In the genomic region with DNA sequence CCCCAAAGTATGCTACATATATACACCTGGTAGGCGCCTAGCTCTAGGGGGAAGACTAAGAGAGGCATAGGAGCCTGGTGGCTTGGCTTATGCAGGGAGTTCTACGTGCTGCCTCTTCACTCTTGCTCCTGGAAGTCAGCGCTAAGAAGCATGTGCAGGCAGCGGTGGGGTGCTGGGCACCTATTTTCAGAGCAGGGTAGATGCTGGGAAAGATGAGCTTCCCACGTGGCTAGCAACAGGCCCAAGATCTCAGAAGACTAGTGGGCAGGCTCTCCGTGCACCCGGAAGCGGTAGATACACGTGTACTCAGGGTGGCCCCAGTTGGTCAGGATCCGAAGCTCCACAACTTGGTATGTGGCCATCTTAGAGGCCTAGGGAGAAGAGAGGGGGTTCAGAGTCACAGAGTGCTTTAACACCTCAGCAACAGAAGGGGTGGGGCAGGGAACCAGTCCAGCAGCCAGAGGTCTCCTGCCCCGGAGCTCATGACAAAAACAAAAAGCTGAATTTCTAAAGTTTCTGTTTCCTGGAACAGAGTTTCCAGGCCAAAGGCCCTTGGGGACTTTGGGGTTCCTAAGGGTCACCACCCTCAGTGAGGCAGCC, we compare ENCODE assay signal across 19 mouse cellular contexts. TPM values are rescaled to one million over a fixed set of nuclear protein-coding genes. Genes with fewer than 3 reads are reported as not detected.
DNase-seq lines count a peak whose midpoint lies in the region; ATAC-seq and TF ChIP-seq lines count a peak whose summit lies in the region.
"Had no signal": no experiment of that assay in that cellular context is flagged by ENCODE, and none has a peak within 500 bp of the region (broad histone marks: within the 10 kb centered on the region; RNA-seq: fewer than 3 reads in every experiment).

No protein-coding gene starts in this region.

- H3K27me3 ChIP-seq in liver, embryonic 13.5 days = no peaks in the 10 kb centered on the region
- no peaks in the 10 kb centered on the region for H3K27me3 ChIP-seq in liver, postnatal 0 days (ENCODE audit: insufficient read depth, low read length)
- H3K27me3 ChIP-seq: hindbrain, embryonic 15.5 days; limb, embryonic 12.5 days had no signal

- peak; percentile 81 for DNase-seq in gastrocnemius, adult 2 months
- DNase-seq in gastrocnemius, postnatal 10 days = no peak
- no peak for DNase-seq in liver, embryonic 13.5 days
- no peak for DNase-seq in liver, postnatal 0 days
- peak; percentile 60 to 73 for DNase-seq in left cerebral cortex, postnatal 36 days (ENCODE audit: low spot score in 2 of 2)
- no peak for DNase-seq in adrenal gland, postnatal 25 days
- no peak for DNase-seq in thymus, postnatal 4 days
- DNase-seq: adrenal gland, postnatal 10 days; cerebellum, adult 8-10 months; heart, postnatal 14 days; midbrain, embryonic 14.5 days; thymus, adult 2 months had no signal

- H3K27ac ChIP-seq in gastrocnemius, adult 2 months = peak overlapping the region; percentile 93
- H3K27ac ChIP-seq in liver, embryonic 13.5 days = 0 out of 2 replicates have a peak overlapping the region, but pooled peaks have one; percentile 14
- H3K27ac ChIP-seq in liver, postnatal 0 days (ENCODE audit: low read depth) = no peak overlapping the region
- H3K27ac ChIP-seq: hindbrain, embryonic 15.5 days; kidney, postnatal 0 days; limb, embryonic 12.5 days; liver, embryonic 14.5 days had no signal

- H3K9me3 ChIP-seq in liver, embryonic 13.5 days (replicated peaks) = no peaks in the 10 kb centered on the region
- H3K9me3 ChIP-seq in liver, postnatal 0 days (ENCODE audit: low read length) = no peaks in the 10 kb centered on the region
- H3K9me3 ChIP-seq: hindbrain, embryonic 15.5 days; limb, embryonic 12.5 days had no signal

- intact Hi-C loops in gastrocnemius, adult 2 months (cut with DNase I) = no loop called here
- intact Hi-C loops in left cerebral cortex, postnatal 36 days (cut with DNase I) = no loop called here

- TF ChIP-seq EP300 in liver, postnatal 0 days (IDR thresholded peaks at IDR 0.05; ENCODE audit: low read depth) = no peak

- TF ChIP-seq CTCF in gastrocnemius, adult 2 months (IDR thresholded peaks at IDR 0.05) = no peak
- no peak for TF ChIP-seq CTCF in liver, postnatal 0 days (IDR thresholded peaks at IDR 0.05; ENCODE audit: low read depth)

- H3K9ac ChIP-seq in liver, embryonic 13.5 days = no peak overlapping the region
- no peak overlapping the region for H3K9ac ChIP-seq in liver, postnatal 0 days (replicated peaks)
- H3K9ac ChIP-seq: hindbrain, embryonic 15.5 days; limb, embryonic 12.5 days; liver, embryonic 14.5 days had no signal

- H3K4me2 ChIP-seq in liver, embryonic 13.5 days = no peak overlapping the region
- H3K4me2 ChIP-seq in liver, postnatal 0 days (ENCODE audit: low read depth, low read length) = no peak overlapping the region
- H3K4me2 ChIP-seq: heart, embryonic 11.5 days; hindbrain, embryonic 15.5 days; limb, embryonic 12.5 days had no signal

- peaks cover 2% of the 10 kb centered on the region; the same call in 1 of the 2 replicates for H3K4me1 ChIP-seq in liver, embryonic 13.5 days (replicated peaks)
- H3K4me1 ChIP-seq in liver, postnatal 0 days (ENCODE audit: insufficient read depth) = peaks cover 8% of the 10 kb centered on the region

- WGBS in liver, embryonic 13.5 days (ENCODE audit: insufficient replicate concordance) = 84% methylated on average over 11 of the region's 11 CpGs
- 84% methylated on average over 11 of the region's 11 CpGs for WGBS in liver, postnatal 0 days (ENCODE audit: insufficient replicate concordance)

- peaks cover 72% of the 10 kb centered on the region for H3K36me3 ChIP-seq in liver, embryonic 13.5 days
- H3K36me3 ChIP-seq in liver, postnatal 0 days (replicated peaks; ENCODE audit: insufficient read depth, low read length) = peaks cover 71% of the 10 kb centered on the region

- ATAC-seq in liver, embryonic 13.5 days (ENCODE audit: low read depth) = no peak
- no peak for ATAC-seq in liver, postnatal 0 days
- ATAC-seq: intestine, postnatal 0 days; lung, postnatal 0 days had no signal

- peak overlapping the region; percentile 46 for H3K4me3 ChIP-seq in gastrocnemius, adult 2 months
- no peak overlapping the region for H3K4me3 ChIP-seq in liver, embryonic 13.5 days (replicated peaks)
- no peak overlapping the region for H3K4me3 ChIP-seq in liver, postnatal 0 days (ENCODE audit: low read depth, low read length)
- H3K4me3 ChIP-seq: hindbrain, embryonic 15.5 days; limb, embryonic 12.5 days had no signal

RNA-seq across cellular contexts. Expression of a gene that starts 17.0 kb away (rescaled TPM):
- total RNA-seq in gastrocnemius, adult 2 months (2021) = 10 to 100 TPM; 88.4 to 92.5 TPM
- total RNA-seq in gastrocnemius, postnatal 10 days (2021) = 10 to 100 TPM; 61.3 to 65.9 TPM
- 1.3 and 1.5 TPM in 2 replicates for polyA plus RNA-seq in liver, embryonic 13.5 days (2015; fragmentation: Nextera tagmentation; extraction: Ambion mirVana)
- polyA plus RNA-seq in liver, postnatal 0 days (2015; fragmentation: Nextera tagmentation; extraction: Ambion mirVana) = 3.3 and 4.2 TPM in 2 replicates
- 10 to 100 TPM; 43.2 to 47.5 TPM for total RNA-seq in left cerebral cortex, postnatal 36 days (2021)
- total RNA-seq in adrenal gland, postnatal 25 days (2021) = 44.0 and 50.9 TPM in 2 replicates

RNA-seq across cellular contexts. Expression of a gene that starts 34.6 kb away (rescaled TPM):
- 10 to 100 TPM; 24.4 to 28.5 TPM for total RNA-seq in gastrocnemius, adult 2 months (2021)
- total RNA-seq in gastrocnemius, postnatal 10 days (2021) = 10 to 100 TPM; 14.3 to 16.8 TPM
- 32.6 and 36.9 TPM in 2 replicates for polyA plus RNA-seq in liver, embryonic 13.5 days (2015; fragmentation: Nextera tagmentation; extraction: Ambion mirVana)
- polyA plus RNA-seq in liver, postnatal 0 days (2015; fragmentation: Nextera tagmentation; extraction: Ambion mirVana) = 14.8 and 16.8 TPM in 2 replicates
- total RNA-seq in left cerebral cortex, postnatal 36 days (2021) = 10 to 100 TPM; 45.1 to 47.1 TPM
- total RNA-seq in adrenal gland, postnatal 25 days (2021) = 30.1 and 34.7 TPM in 2 replicates

RNA-seq across cellular contexts. Expression of a gene that starts 37.6 kb away (rescaled TPM):
- 10 to 100 TPM; 12.3 to 18.7 TPM for total RNA-seq in gastrocnemius, adult 2 months (2021)
- total RNA-seq in gastrocnemius, postnatal 10 days (2021) = 10 to 100 TPM; 11.8 to 13.1 TPM
- polyA plus RNA-seq in liver, embryonic 13.5 days (2015; fragmentation: Nextera tagmentation; extraction: Ambion mirVana) = 20.0 and 21.6 TPM in 2 replicates
- 13.3 and 13.9 TPM in 2 replicates for polyA plus RNA-seq in liver, postnatal 0 days (2015; fragmentation: Nextera tagmentation; extraction: Ambion mirVana)
- total RNA-seq in left cerebral cortex, postnatal 36 days (2021) = 10 to 100 TPM; 64.0 to 69.3 TPM
- total RNA-seq in adrenal gland, postnatal 25 days (2021) = 26.8 and 27.9 TPM in 2 replicates

RNA-seq across cellular contexts. Expression of a gene that starts 52.4 kb away (rescaled TPM):
- total RNA-seq in gastrocnemius, adult 2 months (2021) = 1 to 10 TPM; 4.2 to 6.2 TPM
- 10 to 100 TPM; 10.4 to 12.6 TPM for total RNA-seq in gastrocnemius, postnatal 10 days (2021)
- polyA plus RNA-seq in liver, embryonic 13.5 days (2015; fragmentation: Nextera tagmentation; extraction: Ambion mirVana) = 9.1 and 10.5 TPM in 2 replicates
- polyA plus RNA-seq in liver, postnatal 0 days (2015; fragmentation: Nextera tagmentation; extraction: Ambion mirVana) = 9.7 and 10.2 TPM in 2 replicates
- total RNA-seq in left cerebral cortex, postnatal 36 days (2021) = 10 to 100 TPM; 50.7 to 51.3 TPM
- total RNA-seq in adrenal gland, postnatal 25 days (2021) = 17.7 and 23.1 TPM in 2 replicates

RNA-seq across cellular contexts. Expression of a gene that starts 54.6 kb away (rescaled TPM):
- total RNA-seq in gastrocnemius, adult 2 months (2021) = 10 to 100 TPM; 52.8 to 78.6 TPM
- 100 to 1,000 TPM in 1 of 2 experiments, 10 to 100 TPM in 1; 90.5 to 102 TPM for total RNA-seq in gastrocnemius, postnatal 10 days (2021)
- 199 and 225 TPM in 2 replicates for polyA plus RNA-seq in liver, embryonic 13.5 days (2015; fragmentation: Nextera tagmentation; extraction: Ambion mirVana)
- polyA plus RNA-seq in liver, postnatal 0 days (2015; fragmentation: Nextera tagmentation; extraction: Ambion mirVana) = 123 and 126 TPM in 2 replicates
- 10 to 100 TPM; 90.7 to 100.0 TPM for total RNA-seq in left cerebral cortex, postnatal 36 days (2021)
- 82.7 and 113 TPM in 2 replicates for total RNA-seq in adrenal gland, postnatal 25 days (2021)

Comparison
In these comparisons a context has a peak if more than half of its experiments do, and no peak if none do; other contexts are left out.
1. DNase-seq: peak in gastrocnemius, adult 2 months (single experiment) and left cerebral cortex, postnatal 36 days (2 of 2); none in gastrocnemius, postnatal 10 days (single experiment), liver, embryonic 13.5 days (single experiment), liver, postnatal 0 days (single experiment), adrenal gland, postnatal 25 days (single experiment) and thymus, postnatal 4 days (single experiment).